Mouse (Mus musculus) forebrain, embryonic 14.5 days (tissue): ENCODE data around the gene Tuba3a. TPM values are rescaled to one million over a fixed set of nuclear protein-coding genes. Genes with fewer than 3 reads are reported as not detected.

Source experiments
- ATAC-seq: fragments of 200-750 bp; cut with Nextera tagmentation; 2 replicates; pipeline ENCODE4 v1.8.0; 2017; ENCODE audit warnings: mild to moderate bottlenecking, moderate library complexity
- DNase-seq: peaks from one replicate; pipeline ENCODE4 v3.0.0-alpha.2; 2015; ENCODE audit warnings: low spot score
- H3K27ac ChIP-seq: fragments of 300-500 bp; sonication (generic); 2 replicates; pipeline ENCODE4 v1.5.1; 2014; ENCODE audit warnings: low read depth, mild to moderate bottlenecking, control low read depth, low read length, moderate library complexity
- H3K27me3 ChIP-seq: fragments of 300-500 bp; sonication (generic); replicated peaks from 2 replicates; pipeline ENCODE4 v1.6.1; 2014; ENCODE audit warnings: low read length, control low read depth, mixed read lengths; ENCODE audit not compliant: control insufficient read depth, insufficient read depth
- H3K36me3 ChIP-seq: fragments of 300-500 bp; sonication (generic); 2 replicates; pipeline ENCODE4 v1.6.1; 2014; ENCODE audit warnings: low read length, control low read depth; ENCODE audit not compliant: control insufficient read depth, insufficient read depth
- H3K4me1 ChIP-seq: fragments of 300-500 bp; sonication (generic); 2 replicates; pipeline ENCODE4 v1.6.1; 2014; ENCODE audit warnings: antibody characterized with exemption, low read length, control low read depth; ENCODE audit not compliant: control insufficient read depth, insufficient read depth
- H3K4me2 ChIP-seq: fragments of 300-500 bp; sonication (generic); 2 replicates; pipeline ENCODE4 v1.6.1; 2014; ENCODE audit warnings: mild to moderate bottlenecking, control low read depth, low read length
- H3K4me3 ChIP-seq: fragments of 300-500 bp; sonication (generic); 2 replicates; pipeline ENCODE4 v1.5.1; 2014; ENCODE audit warnings: low read depth, low read length, control low read depth
- H3K9ac ChIP-seq: fragments of 300-500 bp; sonication (generic); 2 replicates; pipeline ENCODE4 v1.6.1; 2014; ENCODE audit warnings: mild to moderate bottlenecking, low read length, control low read depth, moderate library complexity
- H3K9me3 ChIP-seq: fragments of 300-500 bp; sonication (generic); replicated peaks from 2 replicates; pipeline ENCODE4 v1.6.1; 2016; ENCODE audit warnings: low read length, control low read depth, mixed read lengths; ENCODE audit not compliant: control insufficient read depth
- WGBS: fragments of 180-500 bp; shearing (Covaris S2); extraction: QIAGEN DNeasy Blood & Tissue Kit; methylation state at CpG from one replicate; pipeline ENCODE4 v1.1.7; 2014; 5-methylcytosine and 5-hydroxymethylcytosine counted together
- polyA plus RNA-seq: library from polyadenylated mRNA; unstranded; fragments of >200 nt; fragmentation: Nextera tagmentation; extraction: Ambion mirVana; gene quantifications from 2 replicates; pipeline ENCODE4 v1.2.1, GENCODE M21; 2014

Gene Tuba3a
- polyA plus RNA-seq = 0.15 TPM in 1 of 2 replicates, not detected in the other

GRCm38 (mm10) chr6:125285890-125286289 is at the start of gene Tuba3a:
TSS of gene Tuba3a (minus strand) at chr6:125286042.
- Histone ChIP-seq H3K9me3 (no peaks in the 10 kb centered on the region), H3K27me3 (no peaks in the 10 kb centered on the region), H3K9ac (no peak within 1 kb of the TSS), H3K27ac (no peak within 1 kb of the TSS), H3K4me2 (no peak within 1 kb of the TSS), H3K4me1 (no peaks in the 10 kb centered on the region), H3K36me3 (no peaks in the 10 kb centered on the region), H3K4me3 (no peak within 1 kb of the TSS)
- no peak for DNase-seq
- no peak for ATAC-seq
- 98% methylated on average over 22 of the region's 22 CpGs for WGBS

GRCm38 (mm10) chr6:125334356-125334755 is 48.5 kb upstream of the Tuba3a start:
- Histone ChIP-seq H3K27ac (no peak overlapping the region), H3K9me3 (no peaks in the 10 kb centered on the region), H3K4me2 (no peak overlapping the region), H3K4me1 (0 out of 2 replicates have a peak, but pooled peaks cover 3% of the 10 kb centered on the region), H3K9ac (no peak overlapping the region), H3K36me3 (no peaks in the 10 kb centered on the region), H3K27me3 (no peaks in the 10 kb centered on the region), H3K4me3 (no peak overlapping the region)
- ATAC-seq (no peak), DNase-seq (no peak)
- 40% methylated on average over 2 of the region's 2 CpGs for WGBS

GRCm38 (mm10) chr6:125333112-125333899 is 47.5 kb upstream of the Tuba3a start:
- H3K27ac ChIP-seq = no peak overlapping the region
- no peak overlapping the region for H3K4me3 ChIP-seq
- no peak overlapping the region for H3K4me2 ChIP-seq
- no peak overlapping the region for H3K9ac ChIP-seq
- H3K27me3 ChIP-seq = no peaks in the 10 kb centered on the region
- no peaks in the 10 kb centered on the region for H3K36me3 ChIP-seq
- 82% methylated on average over 14 of the region's 14 CpGs for WGBS
- no peaks in the 10 kb centered on the region for H3K9me3 ChIP-seq
- DNase-seq = no peak
- H3K4me1 ChIP-seq = 0 out of 2 replicates have a peak, but pooled peaks cover 3% of the 10 kb centered on the region
- no peak for ATAC-seq

GRCm38 (mm10) chr6:125330626-125331326 is 44.9 kb upstream of the Tuba3a start:
- Histone ChIP-seq H3K9ac (peak overlapping the region; percentile 60), H3K4me2 (peak overlapping the region; percentile 81), H3K27me3 (no peaks in the 10 kb centered on the region), H3K27ac (no peak overlapping the region), H3K36me3 (no peaks in the 10 kb centered on the region), H3K9me3 (no peaks in the 10 kb centered on the region), H3K4me1 (0 out of 2 replicates have a peak, but pooled peaks cover 3% of the 10 kb centered on the region), H3K4me3 (peak overlapping the region; percentile 45)
- ATAC-seq (peak; percentile 93), DNase-seq (peak; percentile 86)
- 1% methylated on average over 39 of the region's 39 CpGs for WGBS

GRCm38 (mm10) chr6:125328243-125328642 is 42.4 kb upstream of the Tuba3a start:
- H3K4me1 ChIP-seq = 0 out of 2 replicates have a peak, but pooled peaks cover 3% of the 10 kb centered on the region
- 74% methylated on average over 5 of the region's 5 CpGs for WGBS
- no peak for ATAC-seq

GRCm38 (mm10) chr6:125325337-125325736 is 39.5 kb upstream of the Tuba3a start:
- Histone ChIP-seq H3K36me3 (no peaks in the 10 kb centered on the region), H3K27me3 (peaks cover 11% of the 10 kb centered on the region; the same call in 1 of the 2 replicates), H3K4me3 (no peak overlapping the region), H3K27ac (no peak overlapping the region), H3K4me2 (no peak overlapping the region), H3K4me1 (no peaks in the 10 kb centered on the region), H3K9ac (no peak overlapping the region; the same call in 1 of the 2 replicates), H3K9me3 (no peaks in the 10 kb centered on the region)
- DNase-seq (no peak), ATAC-seq (no peak)
- 70% methylated on average over 6 of the region's 6 CpGs for WGBS

More at GRCm38 (mm10) chr6:125328243-125328642, 42.4 kb upstream of the Tuba3a start:
- H3K4me3 ChIP-seq = no peak overlapping the region
- no peaks in the 10 kb centered on the region for H3K9me3 ChIP-seq
- no peak overlapping the region for H3K9ac ChIP-seq
- H3K27ac ChIP-seq = no peak overlapping the region
- no peaks in the 10 kb centered on the region for H3K27me3 ChIP-seq
- DNase-seq = no peak
- H3K4me2 ChIP-seq = no peak overlapping the region
- no peaks in the 10 kb centered on the region for H3K36me3 ChIP-seq

- DNase-seq (no peak), ATAC-seq (no peak)
- H3K27ac ChIP-seq = no peak overlapping the region
- H3K36me3 ChIP-seq = no peaks in the 10 kb centered on the region
- H3K4me2 ChIP-seq = no peak overlapping the region
- H3K4me3 ChIP-seq = no peak overlapping the region
- H3K9ac ChIP-seq = no peak overlapping the region
- H3K4me1 ChIP-seq = no peaks in the 10 kb centered on the region
- 74% methylated on average over 6 of the region's 6 CpGs for WGBS
- H3K9me3 ChIP-seq = no peaks in the 10 kb centered on the region
- peaks cover 11% of the 10 kb centered on the region; the same call in 1 of the 2 replicates for H3K27me3 ChIP-seq
Observed at GRCm38 (mm10) chr6:125323547-125323946, 37.7 kb upstream of the Tuba3a start.

- H3K4me1 ChIP-seq = no peaks in the 10 kb centered on the region
- no peaks in the 10 kb centered on the region for H3K36me3 ChIP-seq
- ATAC-seq = no peak
- H3K4me3 ChIP-seq = no peak overlapping the region
- H3K9me3 ChIP-seq = no peaks in the 10 kb centered on the region
- no peak for DNase-seq
- H3K9ac ChIP-seq = no peak overlapping the region
- peaks cover 11% of the 10 kb centered on the region; the same call in 1 of the 2 replicates for H3K27me3 ChIP-seq
- H3K27ac ChIP-seq = no peak overlapping the region
- H3K4me2 ChIP-seq = no peak overlapping the region
- 42% methylated on average over 13 of the region's 13 CpGs for WGBS
Observed at GRCm38 (mm10) chr6:125322794-125323193, 37.0 kb upstream of the Tuba3a start.
